Mouse (Mus musculus): ENCODE measurements at regions not wholly inside any gene's neighbourhood (a gene's known extent, or its start where the extent isn't known, plus 50 kb on each side); places are given as distances from the start of the nearest gene placed in this dataset.

DNA sequence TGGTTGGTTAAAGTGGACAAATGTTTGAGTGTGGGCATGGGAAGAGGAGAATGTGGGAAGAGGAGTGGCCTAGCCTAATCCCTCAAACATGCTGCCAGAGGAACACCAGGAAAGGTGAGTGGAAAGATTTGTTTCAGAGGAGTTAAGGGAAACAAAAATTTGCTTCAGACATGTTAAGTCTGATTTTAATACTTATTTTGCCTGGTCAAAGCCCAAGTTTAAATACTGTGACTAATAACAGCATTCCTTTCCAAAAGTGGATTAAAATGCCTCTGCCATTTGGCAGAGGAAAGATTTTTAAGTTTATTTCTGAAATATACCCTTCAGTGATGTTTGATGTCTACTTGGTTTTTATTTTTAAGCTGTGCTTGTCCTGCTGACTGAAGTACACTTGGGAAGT lies 174.6 kb upstream of the Btg1 start:
- Histone ChIP-seq H3K27me3 (no peaks in the 10 kb centered on the region), H3K27ac (no peak overlapping the region), H3K4me1 (replicated peaks) (no peaks in the 10 kb centered on the region), H3K9ac (no peak overlapping the region), H3K36me3 (no peaks in the 10 kb centered on the region), H3K9me3 (replicated peaks) (no peaks in the 10 kb centered on the region), H3K4me3 (replicated peaks) (no peak overlapping the region), H3K4me2 (no peak overlapping the region)
- DNase-seq = no peak
- no peak for ATAC-seq (ENCODE audit: low read depth)

DNA sequence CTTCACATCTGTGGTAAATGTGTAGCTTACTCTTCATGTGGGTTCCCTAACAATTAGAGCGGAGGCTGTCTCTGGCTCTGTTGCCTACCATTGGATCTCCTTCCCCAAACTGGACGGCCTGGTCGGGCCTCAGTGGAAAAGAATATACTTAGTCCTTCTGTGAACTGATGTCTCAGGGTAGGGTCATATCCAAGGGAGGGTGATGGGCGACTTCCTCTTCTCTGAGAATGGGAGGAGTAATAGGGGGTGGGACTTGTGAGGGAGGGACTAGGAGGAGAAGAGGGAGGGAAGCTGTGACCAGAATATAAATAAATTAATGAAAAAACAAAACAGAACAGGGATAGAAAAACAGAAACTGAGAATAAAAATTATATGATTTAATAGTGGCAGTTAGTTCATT lies 166.5 kb upstream of the Btg1 start:
- H3K4me1 ChIP-seq (replicated peaks) = no peaks in the 10 kb centered on the region
- H3K9me3 ChIP-seq (replicated peaks) = no peaks in the 10 kb centered on the region
- no peak overlapping the region for H3K4me2 ChIP-seq
- no peaks in the 10 kb centered on the region for H3K27me3 ChIP-seq
- ATAC-seq (ENCODE audit: low read depth) = no peak
- no peak overlapping the region for H3K27ac ChIP-seq
- no peaks in the 10 kb centered on the region for H3K36me3 ChIP-seq
- 56% methylated on average over 4 of the region's 4 CpGs for WGBS (ENCODE audit: insufficient replicate concordance)
- DNase-seq = no peak
- H3K4me3 ChIP-seq (replicated peaks) = no peak overlapping the region
- no peak overlapping the region for H3K9ac ChIP-seq

DNA sequence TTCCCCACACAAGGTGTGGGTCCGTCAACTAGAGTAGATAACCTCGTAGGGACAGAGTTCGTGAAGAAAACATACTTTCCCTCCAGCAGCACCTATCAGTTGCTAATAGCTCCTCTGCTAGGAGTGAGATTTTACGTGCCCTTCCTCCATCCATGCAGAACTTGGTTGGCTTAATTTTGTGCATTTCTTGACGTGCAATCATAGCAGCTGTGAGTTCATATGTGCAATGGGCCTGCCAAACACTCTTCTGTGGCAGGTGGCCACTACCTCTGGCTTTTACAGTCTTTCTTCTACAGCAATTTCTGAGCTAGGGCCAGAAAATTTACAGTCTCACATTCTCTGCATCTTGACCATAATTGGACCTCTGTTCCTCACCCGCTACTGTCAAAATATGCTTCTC lies 161.9 kb upstream of the Btg1 start:
- WGBS (ENCODE audit: insufficient replicate concordance) = 74% methylated on average over 6 of the region's 6 CpGs
- ATAC-seq (ENCODE audit: low read depth) (no peak), DNase-seq (no peak)
- Histone ChIP-seq H3K9me3 (replicated peaks) (no peaks in the 10 kb centered on the region), H3K36me3 (no peaks in the 10 kb centered on the region), H3K9ac (no peak overlapping the region), H3K27ac (no peak overlapping the region), H3K27me3 (no peaks in the 10 kb centered on the region), H3K4me1 (replicated peaks) (no peaks in the 10 kb centered on the region), H3K4me3 (replicated peaks) (no peak overlapping the region), H3K4me2 (no peak overlapping the region)

DNA sequence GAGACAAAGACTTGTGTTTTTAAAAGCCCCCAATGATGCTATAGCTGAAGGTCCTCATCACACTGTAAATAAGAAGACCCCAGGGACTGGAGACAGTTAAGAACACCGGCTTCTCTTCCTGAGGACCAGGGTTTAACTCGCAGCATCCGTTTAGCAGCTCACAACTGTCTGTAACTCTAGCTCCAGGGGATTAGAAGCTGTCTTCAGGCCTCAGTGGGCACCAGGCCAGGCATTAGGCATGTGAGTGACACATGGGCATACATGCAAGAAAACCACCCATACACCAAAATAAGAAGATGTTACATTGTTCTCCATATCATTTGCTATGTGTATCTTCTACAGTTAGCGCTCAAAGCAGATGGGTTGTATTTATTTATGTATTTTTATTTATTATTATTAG lies 158.3 kb upstream of the Btg1 start:
- 80% methylated on average over 4 of the region's 4 CpGs for WGBS (ENCODE audit: insufficient replicate concordance)
- no peaks in the 10 kb centered on the region for H3K27me3 ChIP-seq
- ATAC-seq (ENCODE audit: low read depth) = no peak
- no peak for DNase-seq
- H3K9ac ChIP-seq = no peak overlapping the region
- no peak overlapping the region for H3K27ac ChIP-seq
- no peaks in the 10 kb centered on the region for H3K4me1 ChIP-seq (replicated peaks)
- no peak overlapping the region for H3K4me2 ChIP-seq
- no peak overlapping the region for H3K4me3 ChIP-seq (replicated peaks)
- H3K9me3 ChIP-seq (replicated peaks) = no peaks in the 10 kb centered on the region
- no peaks in the 10 kb centered on the region for H3K36me3 ChIP-seq

DNA sequence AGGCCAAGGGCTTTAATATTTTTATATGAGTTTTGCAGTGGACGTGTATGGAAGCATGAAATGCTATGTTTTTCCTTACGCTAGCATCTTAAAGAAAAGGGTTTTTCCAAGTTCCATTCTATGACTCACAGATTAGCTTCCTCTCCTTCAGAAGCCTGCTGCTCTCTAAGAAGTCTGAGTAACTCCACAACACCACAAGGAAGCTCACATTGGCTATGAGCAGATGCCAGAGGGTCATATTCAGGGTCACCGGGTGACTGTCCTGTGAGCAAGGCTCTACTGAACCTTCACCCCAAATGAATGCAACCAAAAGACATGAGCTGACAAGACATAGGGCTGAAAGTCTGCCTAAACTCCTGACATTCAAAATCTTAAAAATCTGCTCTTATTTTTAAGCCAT lies 157.6 kb upstream of the Btg1 start:
- H3K4me3 ChIP-seq (replicated peaks) = no peak overlapping the region
- ATAC-seq (ENCODE audit: low read depth) = no peak
- no peak overlapping the region for H3K4me2 ChIP-seq
- H3K36me3 ChIP-seq = no peaks in the 10 kb centered on the region
- H3K27me3 ChIP-seq = no peaks in the 10 kb centered on the region
- H3K27ac ChIP-seq = no peak overlapping the region
- no peaks in the 10 kb centered on the region for H3K9me3 ChIP-seq (replicated peaks)
- 67% methylated on average over 3 of the region's 3 CpGs for WGBS (ENCODE audit: insufficient replicate concordance)
- H3K9ac ChIP-seq = no peak overlapping the region
- no peaks in the 10 kb centered on the region for H3K4me1 ChIP-seq (replicated peaks)
- DNase-seq = no peak

DNA sequence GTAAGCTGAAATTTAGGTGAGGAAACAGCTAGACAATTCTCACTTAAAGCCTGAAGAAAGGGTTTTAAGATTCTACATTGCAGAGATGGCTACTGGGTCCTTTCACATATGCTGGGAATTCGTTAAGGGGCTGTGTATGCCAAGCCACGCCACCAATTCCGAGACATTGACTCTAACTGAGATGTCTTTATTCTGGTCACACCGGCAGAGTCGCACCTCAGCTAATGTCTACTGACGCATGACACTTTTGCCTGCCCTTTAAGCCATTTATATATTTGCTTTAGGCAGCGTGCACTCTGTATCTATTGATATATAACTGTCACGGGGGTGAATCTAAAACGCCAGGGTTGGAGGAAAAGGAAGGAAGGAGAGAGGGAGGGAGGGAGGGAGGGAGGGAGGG lies 156.7 kb upstream of the Btg1 start:
- H3K4me2 ChIP-seq = no peak overlapping the region
- H3K36me3 ChIP-seq = no peaks in the 10 kb centered on the region
- no peaks in the 10 kb centered on the region for H3K27me3 ChIP-seq
- no peak overlapping the region for H3K4me3 ChIP-seq (replicated peaks)
- H3K9me3 ChIP-seq (replicated peaks) = no peaks in the 10 kb centered on the region
- 57% methylated on average over 9 of the region's 9 CpGs for WGBS (ENCODE audit: insufficient replicate concordance)
- no peak overlapping the region for H3K9ac ChIP-seq
- ATAC-seq (ENCODE audit: low read depth) (no peak), DNase-seq (no peak)
- H3K27ac ChIP-seq = no peak overlapping the region
- H3K4me1 ChIP-seq (replicated peaks) = no peaks in the 10 kb centered on the region

DNA sequence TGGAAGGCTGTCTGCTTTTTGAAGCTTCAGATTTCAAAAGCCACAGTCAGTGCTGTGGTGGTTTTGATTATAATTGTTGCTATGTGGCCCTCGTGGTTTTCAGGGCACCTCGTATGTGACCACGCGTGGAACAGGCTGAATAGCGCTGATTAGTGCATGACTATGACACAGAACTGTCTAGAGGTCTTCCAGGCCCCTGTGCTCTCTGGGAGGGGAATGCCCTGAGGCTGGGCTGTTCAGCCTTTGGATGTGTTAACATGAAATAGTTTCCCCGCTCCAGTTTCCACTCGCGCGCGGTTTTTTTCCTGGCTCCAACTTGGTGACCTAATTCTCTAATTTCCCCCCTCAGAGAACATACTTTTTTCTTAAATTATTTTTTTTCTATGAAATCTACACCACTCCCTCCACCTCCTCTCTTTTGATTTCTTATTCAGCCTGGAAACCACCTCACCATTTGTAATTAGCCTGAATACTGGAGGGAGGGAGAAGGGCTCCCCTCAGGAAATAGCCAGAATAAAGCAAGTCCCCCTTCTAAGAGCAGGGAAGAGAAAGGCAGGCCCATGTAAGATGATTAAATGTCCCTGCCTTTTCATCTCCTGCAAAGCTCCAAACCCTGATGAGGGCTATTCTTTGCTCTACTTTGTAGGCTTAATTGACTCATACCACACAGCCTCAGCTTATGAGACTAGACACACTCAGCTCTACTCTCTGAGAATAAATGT lies 156.0 kb upstream of the Btg1 start:
- Histone ChIP-seq H3K4me2 (no peak overlapping the region), H3K27me3 (no peaks in the 10 kb centered on the region), H3K27ac (no peak overlapping the region), H3K4me3 (replicated peaks) (no peak overlapping the region), H3K9me3 (replicated peaks) (no peaks in the 10 kb centered on the region), H3K4me1 (replicated peaks) (no peaks in the 10 kb centered on the region), H3K9ac (no peak overlapping the region), H3K36me3 (no peaks in the 10 kb centered on the region)
- DNase-seq = no peak
- ATAC-seq (ENCODE audit: low read depth) = no peak
- 68% methylated on average over 10 of the region's 10 CpGs for WGBS (ENCODE audit: insufficient replicate concordance)

DNA sequence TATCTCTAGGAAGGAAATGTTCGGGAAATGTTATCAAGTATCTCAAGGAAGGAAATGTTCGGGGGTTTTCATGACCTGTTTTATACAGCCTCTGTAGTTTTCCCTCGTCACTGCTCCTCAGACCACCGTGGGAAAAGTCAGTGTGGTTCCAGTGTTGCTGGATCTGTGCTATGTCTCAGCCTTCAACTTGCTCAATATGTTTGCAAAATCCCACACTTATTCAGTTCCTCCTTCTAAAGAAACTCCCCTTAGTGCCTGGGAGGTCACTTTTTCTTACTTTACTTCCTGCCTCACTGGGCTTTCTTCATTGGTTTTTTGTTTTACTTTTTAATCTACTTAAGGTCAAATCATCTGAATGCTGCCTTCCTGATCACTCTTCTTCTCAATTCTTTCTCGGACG lies 150.8 kb upstream of the Btg1 start:
- Histone ChIP-seq H3K4me3 (replicated peaks) (no peak overlapping the region), H3K9me3 (replicated peaks) (no peaks in the 10 kb centered on the region), H3K36me3 (no peaks in the 10 kb centered on the region), H3K4me2 (no peak overlapping the region), H3K27me3 (no peaks in the 10 kb centered on the region), H3K9ac (no peak overlapping the region), H3K27ac (no peak overlapping the region), H3K4me1 (replicated peaks) (no peaks in the 10 kb centered on the region)
- 36% methylated on average over 6 of the region's 6 CpGs for WGBS (ENCODE audit: insufficient replicate concordance)
- DNase-seq (no peak), ATAC-seq (ENCODE audit: low read depth) (no peak)

DNA sequence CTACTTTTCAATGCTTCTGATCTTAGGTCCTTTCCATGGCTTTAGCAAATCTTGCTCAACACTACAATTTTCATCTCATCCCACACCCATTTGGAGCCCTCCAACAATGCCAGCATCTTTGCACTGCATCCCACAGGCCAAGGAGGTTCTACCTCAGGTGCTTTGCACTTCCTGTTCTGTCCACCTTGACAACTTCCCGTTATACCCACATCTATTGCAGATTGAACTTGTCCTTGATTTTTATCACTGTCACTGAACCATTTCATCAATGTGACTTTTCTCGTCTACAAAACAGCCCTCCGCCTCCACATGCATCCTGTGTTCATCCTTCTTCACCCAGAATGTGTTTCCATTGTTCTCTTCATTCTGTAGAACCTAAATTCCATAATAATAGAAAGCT lies 150.0 kb upstream of the Btg1 start:
- H3K9me3 ChIP-seq (replicated peaks) = no peaks in the 10 kb centered on the region
- no peak for ATAC-seq (ENCODE audit: low read depth)
- no peak for DNase-seq
- WGBS (ENCODE audit: insufficient replicate concordance) = 66% methylated on average over 3 of the region's 3 CpGs
- H3K27ac ChIP-seq = no peak overlapping the region
- no peak overlapping the region for H3K9ac ChIP-seq
- no peak overlapping the region for H3K4me3 ChIP-seq (replicated peaks)
- no peaks in the 10 kb centered on the region for H3K36me3 ChIP-seq
- H3K4me2 ChIP-seq = no peak overlapping the region
- H3K27me3 ChIP-seq = no peaks in the 10 kb centered on the region
- H3K4me1 ChIP-seq (replicated peaks) = no peaks in the 10 kb centered on the region

DNA sequence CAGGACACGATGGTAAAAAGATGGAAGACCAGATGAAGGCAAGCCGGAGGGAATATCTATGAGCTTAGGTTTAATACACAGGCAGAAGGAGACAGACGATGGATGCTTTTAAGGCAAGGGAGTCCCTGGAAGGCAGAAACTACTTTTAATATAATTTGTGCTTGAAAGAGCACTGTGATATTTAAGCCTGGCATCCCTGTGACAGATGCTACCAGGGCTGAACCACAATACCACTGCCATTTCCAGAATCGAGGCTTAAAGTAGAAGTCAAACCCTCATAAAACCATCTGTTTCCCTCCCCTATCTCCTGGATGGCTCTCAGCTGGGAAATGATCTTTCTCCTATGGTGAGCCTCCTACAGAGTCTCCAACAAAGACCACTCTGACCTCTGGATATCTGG lies 149.1 kb upstream of the Btg1 start:
- H3K9ac ChIP-seq = no peak overlapping the region
- no peaks in the 10 kb centered on the region for H3K4me1 ChIP-seq (replicated peaks)
- ATAC-seq (ENCODE audit: low read depth) (no peak), DNase-seq (no peak)
- no peak overlapping the region for H3K4me2 ChIP-seq
- H3K36me3 ChIP-seq = no peaks in the 10 kb centered on the region
- H3K27me3 ChIP-seq = no peaks in the 10 kb centered on the region
- H3K27ac ChIP-seq = no peak overlapping the region
- WGBS (ENCODE audit: insufficient replicate concordance) = 61% methylated on average over 4 of the region's 4 CpGs
- H3K4me3 ChIP-seq (replicated peaks) = no peak overlapping the region
- no peaks in the 10 kb centered on the region for H3K9me3 ChIP-seq (replicated peaks)

DNA sequence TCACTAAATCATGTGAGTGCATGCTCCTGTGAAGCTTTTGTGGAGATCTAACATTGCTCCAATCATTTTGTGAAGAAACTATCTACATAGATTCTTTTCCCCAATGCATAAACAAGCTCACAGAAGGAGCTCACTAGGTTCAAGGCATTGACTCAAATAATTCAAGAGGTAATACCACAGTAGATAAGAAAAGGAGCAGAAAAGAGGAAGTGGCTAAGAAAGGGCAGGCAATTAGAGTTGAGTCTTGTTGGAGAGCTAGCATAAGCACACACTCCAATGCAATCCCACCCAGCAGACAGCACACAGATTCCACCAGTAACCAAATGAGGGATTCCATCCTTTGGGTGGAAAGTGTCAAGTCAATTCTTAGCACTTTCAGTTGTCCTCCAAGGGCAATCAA lies 145.3 kb upstream of the Btg1 start:
- H3K4me3 ChIP-seq (replicated peaks) = no peak overlapping the region
- ATAC-seq (ENCODE audit: low read depth) (no peak), DNase-seq (no peak)
- no peak overlapping the region for H3K9ac ChIP-seq
- no peaks in the 10 kb centered on the region for H3K27me3 ChIP-seq
- no peak overlapping the region for H3K27ac ChIP-seq
- H3K36me3 ChIP-seq = no peaks in the 10 kb centered on the region
- H3K4me2 ChIP-seq = no peak overlapping the region
- no peaks in the 10 kb centered on the region for H3K4me1 ChIP-seq (replicated peaks)
- no peaks in the 10 kb centered on the region for H3K9me3 ChIP-seq (replicated peaks)

DNA sequence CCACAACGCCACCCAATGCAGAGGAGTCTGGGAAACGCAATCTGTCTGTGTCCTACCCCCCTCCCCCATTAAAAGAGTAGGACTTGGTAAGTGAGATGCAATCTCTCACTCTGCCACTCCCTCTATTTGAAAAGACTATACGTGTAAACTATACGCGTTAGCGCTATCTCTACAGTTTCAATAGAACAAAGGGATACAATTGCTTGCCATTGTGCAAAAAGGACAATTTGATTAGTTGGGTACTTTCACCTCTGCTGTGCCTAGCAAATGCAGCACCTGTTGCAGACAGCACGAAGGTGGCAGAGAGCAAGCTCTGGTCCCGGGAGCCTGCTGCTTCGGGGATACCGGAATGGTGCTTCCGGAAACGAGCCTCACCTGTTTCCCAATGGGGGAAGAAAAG lies 137.5 kb upstream of the Btg1 start:
- no peaks in the 10 kb centered on the region for H3K36me3 ChIP-seq
- no peak overlapping the region for H3K4me2 ChIP-seq

More for the DNA sequence above, 137.5 kb upstream of the Btg1 start:
- DNase-seq (no peak), ATAC-seq (ENCODE audit: low read depth) (no peak)
- H3K27me3 ChIP-seq = no peaks in the 10 kb centered on the region
- no peak overlapping the region for H3K4me3 ChIP-seq (replicated peaks)
- 72% methylated on average over 12 of the region's 12 CpGs for WGBS (ENCODE audit: insufficient replicate concordance)
- no peak overlapping the region for H3K27ac ChIP-seq
- H3K4me1 ChIP-seq (replicated peaks) = no peaks in the 10 kb centered on the region
- H3K9ac ChIP-seq = no peak overlapping the region
- no peaks in the 10 kb centered on the region for H3K9me3 ChIP-seq (replicated peaks)

All from liver, embryonic 13.5 days (tissue).